Mouse (Mus musculus): ENCODE data around the gene Col5a3. TPM values are rescaled to one million over a fixed set of nuclear protein-coding genes. Genes with fewer than 3 reads are reported as not detected.

Col5a3 gene
- 10.9 TPM for polyA plus RNA-seq (2015; fragmentation: Illumina TruSeq; extraction: RNeasy Lipid Tissue Mini Kit (QIAGEN cat#74804); ENCODE audit: insufficient read depth, low read depth, low replicate concordance)

DNA sequence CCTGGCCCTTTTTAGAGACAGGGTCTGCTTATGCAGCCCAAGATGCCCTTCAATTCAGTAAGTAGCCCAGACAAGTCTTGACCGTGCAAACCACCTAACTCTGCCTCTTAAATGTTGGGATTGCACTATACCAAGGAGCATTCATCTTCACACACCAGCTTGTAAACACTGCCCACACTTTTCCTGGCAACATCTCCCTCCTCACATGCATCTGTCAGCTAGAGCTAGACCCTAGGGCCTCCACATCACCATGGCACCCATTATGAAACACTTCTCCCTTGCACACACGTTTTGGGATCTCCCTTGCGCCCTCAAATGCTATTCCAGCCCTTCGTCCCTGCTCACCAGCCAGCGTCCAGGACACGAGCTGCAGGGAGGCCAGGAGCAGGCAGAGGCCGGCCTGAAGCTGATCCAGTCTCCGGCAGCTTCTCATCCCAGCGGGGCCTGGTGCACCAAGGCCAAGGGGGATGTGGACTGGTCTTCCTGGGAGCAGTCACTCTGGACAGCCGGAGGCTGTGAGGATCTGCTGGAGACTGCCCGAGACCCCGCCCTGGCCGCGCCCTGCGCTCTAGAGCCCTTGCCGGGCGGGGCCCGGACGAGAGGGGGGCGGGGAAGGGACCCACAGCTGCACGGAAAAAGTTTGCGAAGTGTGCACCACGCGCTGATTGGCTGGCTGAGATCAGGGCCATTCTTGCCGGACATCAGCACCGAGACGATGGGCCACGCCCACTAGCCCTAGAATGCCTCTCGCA is at the start of gene Col5a3:
Gene Col5a3 (minus strand): TSS at position 547 of the 752 bp plus-strand sequence.

DNA sequence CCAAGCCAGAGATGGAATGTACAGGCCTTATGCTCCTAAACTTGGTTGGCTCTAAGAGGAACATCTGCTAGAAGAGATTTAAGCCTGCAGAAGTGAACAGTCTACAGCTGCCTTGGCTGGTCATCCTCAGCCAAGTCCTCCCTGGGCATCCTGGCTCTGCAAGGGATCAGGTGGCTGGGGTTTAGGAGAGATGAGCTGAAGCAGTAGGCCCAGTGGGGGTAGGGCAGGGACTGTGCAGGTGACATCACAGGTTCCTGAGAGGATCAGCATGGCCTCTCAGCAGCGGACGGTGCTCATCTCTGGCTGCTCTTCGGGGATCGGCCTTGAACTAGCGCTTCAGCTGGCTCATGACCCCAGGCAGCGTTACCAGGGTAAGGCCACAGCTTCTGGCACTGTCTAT is 3.4 kb upstream of the Col5a3 start, which contains the start of gene Rdh8:
Gene Rdh8 (plus strand): TSS at position 268 of the 400 bp plus-strand sequence.

GRCm38 (mm10) chr9:20746017-20746660 is 68.7 kb downstream of the Col5a3 start, which contains the start of gene Olfm2:
Gene Olfm2 (minus strand): TSS chr9:20746349.

Other genes starting within 250 kb of the Col5a3 start
- 1.9 TPM for gene Zfp846, start 233.8 kb downstream of the Col5a3 start, polyA plus RNA-seq (2015; fragmentation: Illumina TruSeq; extraction: RNeasy Lipid Tissue Mini Kit (QIAGEN cat#74804); ENCODE audit: insufficient read depth, low read depth, low replicate concordance)
- 85.3 TPM for gene Ubl5, start 172.2 kb downstream of the Col5a3 start, polyA plus RNA-seq (2015; fragmentation: Illumina TruSeq; extraction: RNeasy Lipid Tissue Mini Kit (QIAGEN cat#74804); ENCODE audit: insufficient read depth, low read depth, low replicate concordance)
- gene Fbxl12, start 170.3 kb downstream of the Col5a3 start, polyA plus RNA-seq (2015; fragmentation: Illumina TruSeq; extraction: RNeasy Lipid Tissue Mini Kit (QIAGEN cat#74804); ENCODE audit: insufficient read depth, low read depth, low replicate concordance): 8.1 TPM
- 2.8 TPM for gene Pin1, start 163.0 kb downstream of the Col5a3 start, polyA plus RNA-seq (2015; fragmentation: Illumina TruSeq; extraction: RNeasy Lipid Tissue Mini Kit (QIAGEN cat#74804); ENCODE audit: insufficient read depth, low read depth, low replicate concordance)
- gene Olfm2, start 68.7 kb downstream of the Col5a3 start, polyA plus RNA-seq (2015; fragmentation: Illumina TruSeq; extraction: RNeasy Lipid Tissue Mini Kit (QIAGEN cat#74804); ENCODE audit: insufficient read depth, low read depth, low replicate concordance): 0.57 TPM
- not detected for gene Rdh8, start 3.4 kb upstream of the Col5a3 start, polyA plus RNA-seq (2015; fragmentation: Illumina TruSeq; extraction: RNeasy Lipid Tissue Mini Kit (QIAGEN cat#74804); ENCODE audit: insufficient read depth, low read depth, low replicate concordance)
- gene A230050P20Rik, start 53.6 kb upstream of the Col5a3 start, polyA plus RNA-seq (2015; fragmentation: Illumina TruSeq; extraction: RNeasy Lipid Tissue Mini Kit (QIAGEN cat#74804); ENCODE audit: insufficient read depth, low read depth, low replicate concordance): 12.9 TPM
- gene Angptl6, start 64.7 kb upstream of the Col5a3 start, polyA plus RNA-seq (2015; fragmentation: Illumina TruSeq; extraction: RNeasy Lipid Tissue Mini Kit (QIAGEN cat#74804); ENCODE audit: insufficient read depth, low read depth, low replicate concordance): 1.1 TPM
- 21.0 TPM for gene Ppan, start 73.1 kb upstream of the Col5a3 start, polyA plus RNA-seq (2015; fragmentation: Illumina TruSeq; extraction: RNeasy Lipid Tissue Mini Kit (QIAGEN cat#74804); ENCODE audit: insufficient read depth, low read depth, low replicate concordance)
- 46.1 TPM for gene Eif3g, start 83.6 kb upstream of the Col5a3 start, polyA plus RNA-seq (2015; fragmentation: Illumina TruSeq; extraction: RNeasy Lipid Tissue Mini Kit (QIAGEN cat#74804); ENCODE audit: insufficient read depth, low read depth, low replicate concordance)
- gene Dnmt1, start 144.8 kb upstream of the Col5a3 start, polyA plus RNA-seq (2015; fragmentation: Illumina TruSeq; extraction: RNeasy Lipid Tissue Mini Kit (QIAGEN cat#74804); ENCODE audit: insufficient read depth, low read depth, low replicate concordance): 4.3 TPM
- 3.5 TPM for gene S1pr2, start 161.7 kb upstream of the Col5a3 start, polyA plus RNA-seq (2015; fragmentation: Illumina TruSeq; extraction: RNeasy Lipid Tissue Mini Kit (QIAGEN cat#74804); ENCODE audit: insufficient read depth, low read depth, low replicate concordance)
- gene Mrpl4, start 187.7 kb upstream of the Col5a3 start, polyA plus RNA-seq (2015; fragmentation: Illumina TruSeq; extraction: RNeasy Lipid Tissue Mini Kit (QIAGEN cat#74804); ENCODE audit: insufficient read depth, low read depth, low replicate concordance): 13.8 TPM
- gene Icam1, start 200.9 kb upstream of the Col5a3 start, polyA plus RNA-seq (2015; fragmentation: Illumina TruSeq; extraction: RNeasy Lipid Tissue Mini Kit (QIAGEN cat#74804); ENCODE audit: insufficient read depth, low read depth, low replicate concordance): 7.2 TPM
- not detected for gene Icam4, start 214.3 kb upstream of the Col5a3 start, polyA plus RNA-seq (2015; fragmentation: Illumina TruSeq; extraction: RNeasy Lipid Tissue Mini Kit (QIAGEN cat#74804); ENCODE audit: insufficient read depth, low read depth, low replicate concordance)
- gene Icam5, start 217.0 kb upstream of the Col5a3 start, polyA plus RNA-seq (2015; fragmentation: Illumina TruSeq; extraction: RNeasy Lipid Tissue Mini Kit (QIAGEN cat#74804); ENCODE audit: insufficient read depth, low read depth, low replicate concordance): not detected

Measured in pancreas, adult 10 weeks (tissue).